In the genomic region with DNA sequence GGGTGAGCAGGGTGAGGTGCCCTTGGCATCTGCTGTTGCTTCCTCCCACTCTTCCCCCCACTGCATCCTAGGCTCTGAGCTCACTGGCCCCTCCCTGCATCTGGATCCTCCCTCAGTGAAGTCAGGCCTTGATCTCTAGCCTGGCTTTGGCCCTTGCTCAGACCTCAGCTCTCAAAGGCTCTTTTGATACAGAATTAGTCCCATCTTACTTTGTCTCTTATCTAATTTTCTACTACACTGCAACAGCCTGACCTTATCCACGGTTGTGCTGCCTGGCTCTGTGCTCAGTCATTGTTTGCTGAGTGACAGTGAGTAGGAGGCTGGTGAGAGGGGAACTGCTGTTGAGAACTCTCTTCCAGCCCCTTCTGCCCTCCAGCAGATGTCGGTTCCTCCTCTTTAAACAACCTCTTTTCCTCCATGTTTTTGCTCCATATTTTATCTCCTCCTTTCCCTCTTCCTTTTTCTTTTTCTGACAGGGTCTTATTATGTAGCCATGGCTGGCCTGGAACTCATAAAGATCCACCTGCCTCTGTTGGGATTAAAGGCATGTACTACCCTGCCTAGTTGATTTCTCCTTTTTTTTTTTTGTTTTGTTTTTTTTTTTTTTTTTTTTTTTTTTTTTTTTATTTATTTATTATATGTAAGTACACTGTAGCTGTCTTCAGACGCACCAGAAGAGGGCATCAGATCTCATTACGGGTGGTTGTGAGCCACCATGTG, we compare ENCODE assay signal across 12 mouse cellular contexts. TPM values are rescaled to one million over a fixed set of nuclear protein-coding genes. Genes with fewer than 3 reads are reported as not detected.
DNase-seq lines count a peak whose midpoint lies in the region; ATAC-seq lines count a peak whose summit lies in the region.
"Had no signal": no experiment of that assay in that cellular context is flagged by ENCODE, and none has a peak within 500 bp of the region (broad histone marks: within the 10 kb centered on the region; RNA-seq: fewer than 3 reads in every experiment).

No protein-coding gene starts in this region.

- WGBS in heart, embryonic 16.5 days: 4% methylated on average over 2 of the region's 4 CpGs
- 62% methylated on average over 4 of the region's 4 CpGs for WGBS in neural tube, embryonic 13.5 days
- 62% methylated on average over 4 of the region's 4 CpGs for WGBS in neural tube, embryonic 15.5 days
- WGBS in liver, embryonic 13.5 days (ENCODE audit: insufficient replicate concordance): 28% methylated on average over 3 of the region's 4 CpGs
- WGBS in forebrain, embryonic 14.5 days: 45% methylated on average over 2 of the region's 4 CpGs

- DNase-seq in heart, postnatal 25 days (ENCODE audit: low spot score): no peak
- no peak for DNase-seq in liver, embryonic 13.5 days
- DNase-seq in forebrain, embryonic 14.5 days (ENCODE audit: low spot score): no peak
- no peak for DNase-seq in layer of hippocampus, adult 9-10 months (ENCODE audit: low spot score)
- DNase-seq: cerebellum, adult 9-10 months; kidney, adult 8-10 months; thymus, postnatal 14 days had no signal

- no peak overlapping the region for H3K4me2 ChIP-seq in heart, embryonic 16.5 days (ENCODE audit: low read depth, low read length)
- H3K4me2 ChIP-seq in neural tube, embryonic 13.5 days: no peak overlapping the region
- no peak overlapping the region for H3K4me2 ChIP-seq in neural tube, embryonic 15.5 days
- H3K4me2 ChIP-seq in liver, embryonic 13.5 days: no peak overlapping the region
- H3K4me2 ChIP-seq in forebrain, embryonic 14.5 days (ENCODE audit: low read length): no peak overlapping the region

- no peak overlapping the region for H3K27ac ChIP-seq in heart, embryonic 16.5 days (ENCODE audit: low read length)
- H3K27ac ChIP-seq in neural tube, embryonic 13.5 days (replicated peaks): no peak overlapping the region
- H3K27ac ChIP-seq in neural tube, embryonic 15.5 days (replicated peaks): no peak overlapping the region
- 0 out of 2 replicates have a peak overlapping the region, but pooled peaks have one; percentile 26 for H3K27ac ChIP-seq in liver, embryonic 13.5 days
- H3K27ac ChIP-seq in forebrain, embryonic 14.5 days (ENCODE audit: low read depth, low read length): no peak overlapping the region

- H3K9me3 ChIP-seq in heart, embryonic 16.5 days (replicated peaks; ENCODE audit: control insufficient read depth, low read length): no peaks in the 10 kb centered on the region
- no peaks in the 10 kb centered on the region for H3K9me3 ChIP-seq in neural tube, embryonic 13.5 days
- H3K9me3 ChIP-seq in neural tube, embryonic 15.5 days (replicated peaks): no peaks in the 10 kb centered on the region
- H3K9me3 ChIP-seq in liver, embryonic 13.5 days (replicated peaks): no peaks in the 10 kb centered on the region
- no peaks in the 10 kb centered on the region for H3K9me3 ChIP-seq in forebrain, embryonic 14.5 days (replicated peaks; ENCODE audit: control insufficient read depth, low read length)

- intact Hi-C loops in heart, postnatal 25 days (cut with DNase I): no loop called here

- ATAC-seq in heart, embryonic 16.5 days (replicated peaks; ENCODE audit: extremely low read depth, insufficient read depth, low FRiP score): no peak
- no peak for ATAC-seq in neural tube, embryonic 13.5 days (ENCODE audit: low read depth)
- no peak for ATAC-seq in neural tube, embryonic 15.5 days (ENCODE audit: low FRiP score)
- ATAC-seq in liver, embryonic 13.5 days (ENCODE audit: low read depth): peak; percentile 65
- no peak for ATAC-seq in forebrain, embryonic 14.5 days
- ATAC-seq: midbrain, embryonic 16.5 days had no signal

- peaks cover 6% of the 10 kb centered on the region for H3K4me1 ChIP-seq in heart, embryonic 16.5 days (ENCODE audit: control insufficient read depth, insufficient read depth, low read length)
- H3K4me1 ChIP-seq in neural tube, embryonic 13.5 days (replicated peaks): 0 out of 2 replicates have a peak, but pooled peaks cover 5% of the 10 kb centered on the region
- no peaks in the 10 kb centered on the region for H3K4me1 ChIP-seq in neural tube, embryonic 15.5 days
- H3K4me1 ChIP-seq in liver, embryonic 13.5 days (replicated peaks): peaks cover 41% of the 10 kb centered on the region
- no peaks in the 10 kb centered on the region for H3K4me1 ChIP-seq in forebrain, embryonic 14.5 days (ENCODE audit: control insufficient read depth, insufficient read depth, low read length)

- no peaks in the 10 kb centered on the region for H3K27me3 ChIP-seq in heart, embryonic 16.5 days (ENCODE audit: control insufficient read depth, insufficient read depth, low read length)
- H3K27me3 ChIP-seq in neural tube, embryonic 13.5 days: no peaks in the 10 kb centered on the region
- H3K27me3 ChIP-seq in neural tube, embryonic 15.5 days (replicated peaks): no peaks in the 10 kb centered on the region
- no peaks in the 10 kb centered on the region for H3K27me3 ChIP-seq in liver, embryonic 13.5 days
- no peaks in the 10 kb centered on the region for H3K27me3 ChIP-seq in forebrain, embryonic 14.5 days (replicated peaks; ENCODE audit: control insufficient read depth, insufficient read depth, low read length)
- H3K27me3 ChIP-seq: CH12.LX had no signal

- no peak overlapping the region for H3K4me3 ChIP-seq in heart, embryonic 16.5 days (ENCODE audit: low read length)
- H3K4me3 ChIP-seq in neural tube, embryonic 13.5 days: no peak overlapping the region
- H3K4me3 ChIP-seq in neural tube, embryonic 15.5 days (replicated peaks): no peak overlapping the region
- H3K4me3 ChIP-seq in liver, embryonic 13.5 days (replicated peaks): no peak overlapping the region
- H3K4me3 ChIP-seq in forebrain, embryonic 14.5 days (ENCODE audit: low read depth, low read length): no peak overlapping the region

- H3K9ac ChIP-seq in heart, embryonic 16.5 days (ENCODE audit: low read length): peak overlapping the region; percentile 2; the same call in 1 of the 2 replicates
- H3K9ac ChIP-seq in neural tube, embryonic 13.5 days: peak overlapping the region; percentile 22; the same call in 1 of the 2 replicates
- no peak overlapping the region for H3K9ac ChIP-seq in neural tube, embryonic 15.5 days (replicated peaks)
- no peak overlapping the region for H3K9ac ChIP-seq in liver, embryonic 13.5 days
- H3K9ac ChIP-seq in forebrain, embryonic 14.5 days (ENCODE audit: low read length): no peak overlapping the region

- H3K36me3 ChIP-seq in heart, embryonic 16.5 days (ENCODE audit: control insufficient read depth, insufficient read depth): peaks cover 4% of the 10 kb centered on the region; the same call in 1 of the 2 replicates
- peaks cover 29% of the 10 kb centered on the region for H3K36me3 ChIP-seq in neural tube, embryonic 13.5 days
- H3K36me3 ChIP-seq in neural tube, embryonic 15.5 days: peaks cover 26% of the 10 kb centered on the region
- no peaks in the 10 kb centered on the region for H3K36me3 ChIP-seq in liver, embryonic 13.5 days
- peaks cover 15% of the 10 kb centered on the region for H3K36me3 ChIP-seq in forebrain, embryonic 14.5 days (ENCODE audit: control insufficient read depth, insufficient read depth, low read length)

RNA-seq across cellular contexts. Expression of gene Sgsm3, which starts 23.0 kb away (rescaled TPM):
- 15.8 and 20.1 TPM in 2 replicates for polyA plus RNA-seq in heart, embryonic 16.5 days (2015; fragmentation: Nextera tagmentation; extraction: Ambion mirVana)
- total RNA-seq in heart, postnatal 25 days (2021): 10 to 100 TPM; 10.8 to 12.8 TPM
- 51.1 and 55.8 TPM in 2 replicates for polyA plus RNA-seq in neural tube, embryonic 13.5 days (2015; fragmentation: Nextera tagmentation; extraction: Ambion mirVana)
- polyA plus RNA-seq in neural tube, embryonic 15.5 days (2015; fragmentation: Nextera tagmentation; extraction: Ambion mirVana): 71.6 and 79.1 TPM in 2 replicates
- polyA plus RNA-seq in liver, embryonic 13.5 days (2015; fragmentation: Nextera tagmentation; extraction: Ambion mirVana): 12.9 and 14.3 TPM in 2 replicates
- polyA plus RNA-seq in forebrain, embryonic 14.5 days (2014; fragmentation: Nextera tagmentation; extraction: Ambion mirVana): 43.1 and 46.3 TPM in 2 replicates

RNA-seq across cellular contexts. Expression of gene Adsl, which starts 52.3 kb away (rescaled TPM):
- polyA plus RNA-seq in heart, embryonic 16.5 days (2015; fragmentation: Nextera tagmentation; extraction: Ambion mirVana): 167 and 175 TPM in 2 replicates
- total RNA-seq in heart, postnatal 25 days (2021): 10 to 100 TPM; 87.1 to 88.8 TPM
- 90.5 and 100.0 TPM in 2 replicates for polyA plus RNA-seq in neural tube, embryonic 13.5 days (2015; fragmentation: Nextera tagmentation; extraction: Ambion mirVana)
- polyA plus RNA-seq in neural tube, embryonic 15.5 days (2015; fragmentation: Nextera tagmentation; extraction: Ambion mirVana): 111 and 133 TPM in 2 replicates
- polyA plus RNA-seq in liver, embryonic 13.5 days (2015; fragmentation: Nextera tagmentation; extraction: Ambion mirVana): 131 and 134 TPM in 2 replicates
- polyA plus RNA-seq in forebrain, embryonic 14.5 days (2014; fragmentation: Nextera tagmentation; extraction: Ambion mirVana): 81.0 and 88.0 TPM in 2 replicates

Comparison
In these comparisons a context has a peak if more than half of its experiments do, and no peak if none do; other contexts are left out.
1. H3K9ac ChIP-seq: peak in heart, embryonic 16.5 days (single experiment) and neural tube, embryonic 13.5 days (single experiment); none in neural tube, embryonic 15.5 days (single experiment), liver, embryonic 13.5 days (single experiment) and forebrain, embryonic 14.5 days (single experiment).